Mouse (Mus musculus) large intestine, adult 2 months (tissue): ENCODE results near the gene Mob2. TPM values are rescaled to one million over a fixed set of nuclear protein-coding genes. Genes with fewer than 3 reads are reported as not detected.

Source experiments
- DNase-seq: peaks from one replicate; pipeline ENCODE4 v3.0.0-alpha.2; 2012; ENCODE audit warnings: low read depth, low spot score
- WGBS: fragments of 180-500 bp; shearing (Covaris S2); methylation state at CpG from one replicate; pipeline ENCODE4 v1.1.7; 2018; 5-methylcytosine and 5-hydroxymethylcytosine counted together
- polyA plus RNA-seq: library from polyadenylated mRNA; depleted of rRNA; stranded (reverse); fragments of >200 nt; gene quantifications from 2 replicates; pipeline ENCODE4 v1.2.3, GENCODE M21; 2012

The Mob2 gene
- polyA plus RNA-seq, 1 experiment, result 62.4 TPM

GRCm38 (mm10) chr7:142081736-142082135 lies 20.9 kb upstream of the Mob2 start:
- no peak for DNase-seq
- WGBS, result 48% methylated on average over 17 of the region's 17 CpGs

- no peak for DNase-seq
- 62% methylated on average over 2 of the region's 2 CpGs for WGBS
Measured at GRCm38 (mm10) chr7:142080876-142081275, 20.0 kb upstream of the Mob2 start.

DNA sequence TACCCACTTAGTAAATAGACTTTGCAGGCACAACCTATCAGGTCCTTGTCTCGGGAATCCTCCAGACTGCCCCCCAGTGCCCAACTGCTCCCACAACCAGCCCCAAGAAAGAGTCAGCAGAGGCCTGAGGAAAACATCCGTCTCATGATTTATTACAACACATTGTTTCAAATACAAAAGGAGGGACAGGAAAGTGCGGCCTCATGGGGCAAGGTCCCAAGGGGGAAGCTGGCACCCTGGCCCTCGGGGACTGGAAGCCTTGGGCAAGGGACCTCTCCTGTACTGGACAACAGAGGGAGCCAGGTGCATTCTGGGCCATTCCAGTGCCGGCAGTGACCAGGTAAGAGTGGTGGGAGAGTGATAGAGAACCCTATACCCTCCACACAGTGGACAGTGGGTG lies 18.5 kb upstream of the Mob2 start:
- WGBS, result 84% methylated on average over 5 of the region's 5 CpGs
- no peak for DNase-seq

DNA sequence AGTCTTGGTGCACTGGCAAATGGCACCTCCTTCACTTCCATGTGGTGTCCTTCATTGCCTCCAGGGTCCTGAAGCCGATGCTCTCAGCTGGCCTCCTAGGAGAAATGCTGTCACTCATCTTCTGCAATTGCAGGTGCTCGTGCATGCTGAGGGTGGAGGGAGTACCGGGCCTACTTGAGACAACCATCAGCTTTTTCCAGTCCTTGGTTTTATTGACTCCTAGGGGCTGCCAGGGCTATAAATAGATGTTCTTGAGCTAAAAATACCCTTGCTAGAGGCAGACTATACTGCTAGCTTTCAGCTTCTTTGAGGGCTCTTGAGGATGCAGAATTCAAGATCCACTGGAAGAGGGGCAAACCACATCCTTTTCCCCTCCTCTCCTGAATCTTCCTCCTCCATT lies 16.3 kb upstream of the Mob2 start:
- DNase-seq, result no peak
- 61% methylated on average over 3 of the region's 3 CpGs for WGBS

DNA sequence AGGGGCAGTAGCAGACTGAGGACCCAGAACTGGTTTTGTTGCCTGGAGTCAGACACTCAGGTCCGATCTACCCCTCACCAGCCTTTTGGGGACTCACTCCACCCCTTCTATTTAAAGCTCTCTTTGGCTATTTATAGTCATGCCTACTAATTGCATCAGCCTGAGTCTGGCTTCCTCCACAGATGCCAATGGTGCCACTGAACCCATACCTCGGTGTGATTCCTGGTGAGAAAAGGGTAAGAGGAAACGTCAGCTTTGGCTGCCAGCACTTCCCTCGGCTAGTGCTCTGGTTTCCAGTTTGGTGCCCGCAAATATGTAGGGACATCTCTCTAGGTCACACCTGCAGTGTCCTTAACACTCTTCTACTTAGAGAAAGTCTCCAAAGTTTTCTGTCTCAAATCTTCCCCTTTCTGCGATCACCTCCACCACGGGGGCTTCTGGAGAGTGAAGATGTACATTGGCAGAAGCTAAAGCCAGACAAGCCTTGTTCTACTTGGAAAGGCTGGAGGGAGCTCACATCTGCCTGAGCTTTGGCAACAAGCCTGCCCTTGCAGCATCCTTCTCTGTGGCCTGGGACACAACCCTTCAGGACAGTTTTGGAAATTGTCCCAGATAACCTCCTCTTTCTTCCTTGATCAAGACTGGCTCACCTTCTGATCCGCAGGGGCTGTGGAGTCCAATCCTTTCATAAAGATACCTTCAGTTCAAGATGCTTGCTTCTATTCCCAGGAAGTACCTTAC lies 13.5 kb upstream of the Mob2 start:
- no peak for DNase-seq

DNA sequence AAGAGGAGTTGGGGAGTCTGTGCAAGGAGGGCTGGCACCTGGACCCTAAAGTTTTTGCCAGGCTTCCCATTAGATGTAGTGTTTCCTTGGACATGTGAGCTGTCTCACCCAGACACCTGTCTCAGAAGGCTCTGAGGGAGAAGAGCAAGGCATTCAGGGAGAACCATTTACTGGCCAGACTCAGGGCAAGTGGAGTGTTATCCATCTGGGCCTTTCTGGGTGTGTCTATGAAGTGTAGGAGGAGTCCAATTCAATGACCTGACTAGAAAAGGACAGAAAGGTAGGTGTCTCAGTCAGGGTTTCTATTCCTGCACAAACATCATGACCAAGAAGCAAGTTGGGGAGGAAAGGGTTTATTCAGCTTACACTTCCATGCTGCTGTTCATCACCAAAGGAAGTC lies 10.9 kb upstream of the Mob2 start:
- DNase-seq, result no peak

More for the DNA sequence above, 13.5 kb upstream of the Mob2 start:
- WGBS, result 82% methylated on average over 8 of the region's 8 CpGs

GRCm38 (mm10) chr7:142071212-142071578 lies 10.3 kb upstream of the Mob2 start:
- 9% methylated on average over 10 of the region's 10 CpGs for whole genome bisulfite sequencing
- no peak for DNase-seq

DNA sequence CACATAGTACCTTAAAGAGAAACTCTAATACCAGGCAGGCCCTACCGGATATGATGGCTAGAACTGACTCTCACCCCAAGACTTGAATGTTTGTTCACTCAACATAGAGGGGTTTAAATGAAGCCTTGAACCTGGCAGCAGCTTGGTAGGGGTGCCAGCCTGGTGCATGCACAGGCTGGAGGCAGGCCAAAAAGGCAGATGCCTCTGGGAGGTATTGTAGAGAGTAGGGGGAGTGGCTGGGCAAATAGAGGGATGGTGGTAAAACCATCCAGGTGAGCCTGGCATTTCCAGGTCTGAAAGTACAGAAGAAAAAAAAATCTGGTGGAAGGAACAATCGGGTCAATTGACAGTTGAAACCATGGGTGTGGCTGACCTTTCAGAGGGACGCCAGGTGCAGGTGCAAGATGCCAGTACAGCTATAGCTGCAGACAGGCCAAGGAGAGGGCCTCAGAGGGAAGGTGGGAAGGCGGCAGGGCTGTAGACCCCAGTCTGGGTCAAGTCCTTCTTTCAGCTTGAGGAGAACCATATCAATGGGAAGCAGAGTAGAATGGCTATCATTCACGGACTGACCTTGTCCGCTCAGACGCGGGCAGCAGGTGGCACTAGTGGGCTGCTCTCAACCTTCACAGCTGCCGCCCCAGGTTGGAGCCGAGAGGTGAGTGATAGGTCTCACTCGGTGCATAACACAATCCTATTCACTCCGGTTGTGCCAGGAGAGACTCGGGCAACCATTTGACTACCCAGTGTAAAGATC lies 9.8 kb upstream of the Mob2 start:
- DNase-seq, result peak; percentile 72

DNA sequence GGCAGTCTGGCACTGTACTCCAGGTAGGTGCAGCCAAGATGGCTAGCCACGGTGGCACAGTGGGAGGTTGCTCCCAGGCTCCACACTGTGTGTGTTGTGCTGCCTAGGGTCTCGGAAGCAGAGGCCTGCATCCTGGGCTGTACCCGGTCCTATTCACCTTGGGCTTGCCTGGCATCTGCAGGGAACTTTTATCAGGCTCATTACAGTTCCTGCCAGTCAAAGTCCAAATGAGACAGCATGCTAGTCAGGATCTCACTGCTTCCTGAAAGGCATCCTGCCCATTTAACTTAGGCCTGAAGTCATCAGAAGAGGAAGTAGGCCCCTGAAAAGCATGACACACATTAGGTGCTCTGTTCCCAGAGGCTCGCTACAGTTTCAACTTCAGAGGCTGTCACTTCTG lies 7.6 kb upstream of the Mob2 start:
- WGBS, result 22% methylated on average over 4 of the region's 4 CpGs
- DNase-seq, result peak; percentile 93

More for the DNA sequence above, 9.8 kb upstream of the Mob2 start:
- 8% methylated on average over 13 of the region's 13 CpGs for WGBS

GRCm38 (mm10) chr7:142060185-142060930 lies 507 bp downstream of the Mob2 start:
- WGBS, result under 1% methylated on average over 66 of the region's 66 CpGs
- DNase-seq, result no peak

- WGBS, result 36% methylated on average over 2 of the region's 2 CpGs
- no peak for DNase-seq
Measured at GRCm38 (mm10) chr7:142059024-142059423, 1.8 kb downstream of the Mob2 start.

DNA sequence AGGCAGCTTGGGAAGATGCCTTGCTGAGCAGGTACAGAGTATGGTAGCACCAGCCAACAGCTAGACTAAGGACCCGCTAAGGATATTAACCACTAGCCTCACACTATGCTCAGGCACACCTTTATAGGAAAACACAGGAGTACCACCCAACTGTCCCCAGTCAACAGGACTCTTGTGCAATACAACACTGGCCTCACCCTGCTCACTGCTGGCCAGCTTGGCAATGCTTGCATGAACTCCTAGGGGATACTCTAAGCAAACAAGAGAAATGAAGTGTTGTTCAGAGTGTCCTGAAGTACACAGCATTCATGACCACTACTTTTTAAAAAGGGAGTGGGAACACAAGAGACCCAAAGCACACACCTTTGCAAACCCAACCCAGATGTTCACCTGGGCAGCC lies 3.7 kb downstream of the Mob2 start:
- 43% methylated on average over 1 of the region's 1 CpGs for WGBS
- no peak for DNase-seq

- no peak for DNase-seq
- 26% methylated on average over 1 of the region's 1 CpGs for WGBS
Measured at GRCm38 (mm10) chr7:142056601-142057061, 4.2 kb downstream of the Mob2 start.

GRCm38 (mm10) chr7:142055431-142055830 lies 5.4 kb downstream of the Mob2 start:
- 77% methylated on average over 3 of the region's 3 CpGs for WGBS

DNA sequence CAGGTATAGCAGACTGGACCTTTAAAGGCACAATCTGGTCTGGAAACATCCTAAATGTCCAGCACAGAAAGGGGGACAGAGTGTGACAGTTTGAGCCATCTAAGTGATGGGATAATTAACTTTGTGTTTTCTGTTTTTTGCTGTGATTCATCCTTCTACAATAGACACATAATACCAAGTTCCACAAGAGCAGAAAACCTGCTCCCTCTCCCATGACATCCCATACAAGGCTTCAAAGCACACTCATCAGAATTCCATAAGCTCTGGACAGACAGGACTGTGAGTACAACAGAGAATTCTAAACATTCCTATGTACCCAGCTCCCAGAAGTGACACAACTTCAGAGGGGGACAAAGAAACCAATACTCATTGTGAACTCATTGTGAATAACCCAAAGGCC lies 10.3 kb downstream of the Mob2 start:
- no peak for DNase-seq

More at GRCm38 (mm10) chr7:142055431-142055830, 5.4 kb downstream of the Mob2 start:
- no peak for DNase-seq

DNA sequence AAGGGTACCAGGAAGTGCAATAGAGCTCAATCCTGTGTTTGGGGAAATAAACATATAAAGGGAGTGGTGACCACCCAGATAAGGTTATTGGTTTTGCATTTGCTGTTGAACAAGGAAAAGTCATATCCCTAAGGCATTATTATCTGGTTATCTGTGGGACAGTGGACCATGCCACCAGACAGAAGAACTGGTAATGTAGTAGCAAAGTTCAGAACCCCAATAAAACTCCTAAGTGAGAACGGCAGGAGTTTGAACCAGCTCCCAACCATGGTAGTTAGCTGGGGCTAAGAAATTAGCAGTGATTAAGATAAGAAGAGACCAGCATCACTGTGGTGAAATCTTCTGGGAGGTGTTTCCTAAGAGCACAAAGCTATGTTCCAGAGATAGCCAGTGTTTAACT lies 14.9 kb downstream of the Mob2 start:
- DNase-seq, result no peak
- WGBS, result 24% methylated on average over 1 of the region's 1 CpGs

DNA sequence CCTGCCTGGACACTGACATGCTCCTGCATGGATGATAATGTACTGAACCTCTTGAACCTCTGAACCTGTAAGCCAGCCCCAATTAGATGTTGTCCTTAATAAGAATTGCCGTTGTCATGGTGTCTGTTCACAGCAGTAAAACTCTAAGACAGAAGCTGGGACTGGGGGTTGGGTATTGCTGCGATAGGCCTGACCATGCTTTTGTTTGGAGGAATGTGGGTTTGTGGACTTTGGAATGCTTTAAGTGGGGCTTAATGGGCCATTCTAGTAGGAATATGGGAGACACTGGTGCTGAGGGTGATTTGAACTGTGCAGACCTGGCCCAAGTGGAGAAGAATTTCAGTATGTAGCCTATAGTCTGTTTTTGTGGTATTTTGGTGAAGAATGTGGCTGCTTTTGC lies 15.5 kb downstream of the Mob2 start:
- 24% methylated on average over 2 of the region's 2 CpGs for WGBS
- no peak for DNase-seq

DNA sequence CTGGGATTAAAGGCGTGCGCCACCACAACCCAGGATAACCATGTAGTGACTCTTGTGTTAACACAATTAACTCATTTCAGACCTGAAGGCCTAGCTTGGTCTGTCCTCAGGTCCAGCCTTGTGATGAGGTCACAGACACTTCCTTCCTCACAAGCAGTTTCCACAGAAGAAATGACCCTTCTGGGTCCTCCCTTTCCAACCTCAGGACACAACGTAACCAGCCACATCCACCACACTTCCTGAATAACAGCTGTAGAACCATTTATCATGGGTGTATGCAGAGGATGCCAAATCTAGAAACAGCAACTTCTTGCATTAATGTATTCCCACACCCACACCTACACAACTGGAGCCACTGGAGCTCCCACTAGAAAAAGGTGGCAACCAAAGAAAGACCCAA lies 20.1 kb downstream of the Mob2 start:
- WGBS, result 82% methylated on average over 3 of the region's 3 CpGs
- no peak for DNase-seq

DNA sequence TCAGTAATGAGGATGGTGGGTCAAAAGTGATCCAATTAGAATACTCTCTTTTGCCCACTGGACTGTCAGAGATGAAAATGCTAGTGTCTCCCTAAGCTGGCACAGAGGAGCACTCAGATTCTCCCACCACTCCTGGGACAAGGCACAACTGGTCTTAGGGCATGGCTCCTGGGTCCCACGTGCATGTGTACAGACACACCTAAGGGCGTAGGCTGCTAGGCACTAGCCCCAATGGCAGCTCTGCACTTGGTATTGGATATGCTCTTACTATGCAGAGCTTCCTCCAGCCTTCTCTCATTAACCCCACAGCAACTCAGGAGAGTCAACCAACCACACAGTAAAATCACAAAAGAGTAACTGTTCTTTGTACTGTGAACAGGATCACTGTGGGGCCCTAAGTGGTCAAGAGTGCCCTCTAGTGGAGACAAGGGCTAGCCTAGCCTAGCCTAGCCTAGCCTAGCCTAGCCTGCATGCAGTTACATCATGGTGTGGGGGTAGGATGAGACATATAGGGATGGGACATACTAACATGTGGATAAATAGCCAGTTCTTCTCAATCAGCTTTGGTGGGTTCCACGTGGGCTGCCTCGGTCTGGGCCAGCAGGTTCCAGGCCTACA lies 23.2 kb downstream of the Mob2 start:
- WGBS, result 49% methylated on average over 4 of the region's 4 CpGs
- no peak for DNase-seq
